ENCODE assay signal across 9 mouse cellular contexts in the genomic region with DNA sequence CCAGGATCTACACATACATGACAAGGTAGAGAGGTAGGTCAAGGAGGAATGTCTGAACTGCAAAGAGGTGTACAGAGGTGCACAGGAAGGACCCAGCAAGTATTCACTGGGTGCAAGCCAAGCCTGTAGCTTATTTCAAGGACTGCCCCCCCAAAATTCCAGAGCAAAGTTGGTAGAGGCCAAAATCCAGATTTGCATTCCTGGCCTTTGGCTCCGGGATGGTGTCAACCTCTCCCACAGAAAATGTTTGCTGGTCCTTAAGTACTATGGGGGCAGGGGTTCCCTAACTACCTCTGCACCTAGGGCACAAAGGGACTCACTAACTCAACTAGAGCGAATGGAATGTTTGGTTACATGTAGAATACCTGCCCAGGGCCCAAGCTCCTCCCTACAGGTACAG. TPM values are rescaled to one million over a fixed set of nuclear protein-coding genes. Genes with fewer than 3 reads are reported as not detected.
DNase-seq lines count a peak whose midpoint lies in the region; ATAC-seq lines count a peak whose summit lies in the region.
"Had no signal": no experiment of that assay in that cellular context is flagged by ENCODE, and none has a peak within 500 bp of the region (broad histone marks: within the 10 kb centered on the region; RNA-seq: fewer than 3 reads in every experiment).

No protein-coding gene starts in this region.

- peaks cover 17% of the 10 kb centered on the region for H3K36me3 ChIP-seq in kidney, embryonic 14.5 days (ENCODE audit: control insufficient read depth, insufficient read depth, low read length)
- peaks cover 8% of the 10 kb centered on the region; the same call in 1 of the 2 replicates for H3K36me3 ChIP-seq in forebrain, embryonic 11.5 days (ENCODE audit: control insufficient read depth, insufficient read depth, low read length)
- peaks cover 16% of the 10 kb centered on the region for H3K36me3 ChIP-seq in limb, embryonic 15.5 days
- H3K36me3 ChIP-seq in neural tube, embryonic 12.5 days: peaks cover 16% of the 10 kb centered on the region

- no peaks in the 10 kb centered on the region for H3K27me3 ChIP-seq in kidney, embryonic 14.5 days (ENCODE audit: control insufficient read depth, insufficient read depth, low read length)
- no peaks in the 10 kb centered on the region for H3K27me3 ChIP-seq in forebrain, embryonic 11.5 days (ENCODE audit: control insufficient read depth, insufficient read depth, low read length)
- H3K27me3 ChIP-seq in limb, embryonic 15.5 days: no peaks in the 10 kb centered on the region
- H3K27me3 ChIP-seq in neural tube, embryonic 12.5 days (replicated peaks): no peaks in the 10 kb centered on the region
- H3K27me3 ChIP-seq: Patski had no signal

- DNase-seq in kidney, postnatal 25 days: no peak
- no peak for DNase-seq in forebrain, embryonic 11.5 days (ENCODE audit: low spot score)
- no peak for DNase-seq in frontal cortex, adult 2 months (ENCODE audit: extremely low spot score in 1 of 2, low spot score in 1 of 2)
- DNase-seq in embryo, embryonic 10.5 days (ENCODE audit: low spot score): no peak
- DNase-seq in urinary bladder, adult 18-20 months (ENCODE audit: low spot score in 2 of 2): no peak

- peak overlapping the region; percentile 76 for H3K4me3 ChIP-seq in kidney, embryonic 14.5 days (ENCODE audit: low read length)
- H3K4me3 ChIP-seq in forebrain, embryonic 11.5 days (ENCODE audit: low read depth, low read length): peak overlapping the region; percentile 84
- H3K4me3 ChIP-seq in limb, embryonic 15.5 days: peak overlapping the region; percentile 78
- H3K4me3 ChIP-seq in neural tube, embryonic 12.5 days: peak overlapping the region; percentile 84

- ATAC-seq in kidney, embryonic 14.5 days (ENCODE audit: low FRiP score, low TSS enrichment): no peak
- ATAC-seq in forebrain, embryonic 11.5 days (replicated peaks; ENCODE audit: low FRiP score): no peak
- no peak for ATAC-seq in limb, embryonic 15.5 days (ENCODE audit: insufficient number of reproducible peaks, low FRiP score, low TSS enrichment, low read depth)
- ATAC-seq in neural tube, embryonic 12.5 days (ENCODE audit: low FRiP score, low read depth): no peak
- ATAC-seq: Patski had no signal

- 68% methylated on average over 2 of the region's 2 CpGs for WGBS in kidney, embryonic 14.5 days
- 75% methylated on average over 2 of the region's 2 CpGs for WGBS in forebrain, embryonic 11.5 days
- 64% methylated on average over 2 of the region's 2 CpGs for WGBS in limb, embryonic 15.5 days
- WGBS in neural tube, embryonic 12.5 days: 64% methylated on average over 2 of the region's 2 CpGs

- H3K9ac ChIP-seq in kidney, embryonic 14.5 days (ENCODE audit: low read depth, low read length): peak overlapping the region; percentile 88; the same call in 1 of the 2 replicates
- H3K9ac ChIP-seq in forebrain, embryonic 11.5 days (ENCODE audit: low read length): peak overlapping the region; percentile 73
- H3K9ac ChIP-seq in limb, embryonic 15.5 days: no peak overlapping the region; the same call in 1 of the 2 replicates
- H3K9ac ChIP-seq in neural tube, embryonic 12.5 days: peak overlapping the region; percentile 77; the same call in 1 of the 2 replicates

- peak overlapping the region; percentile 77; the same call in 1 of the 2 replicates for H3K27ac ChIP-seq in kidney, embryonic 14.5 days (ENCODE audit: low read depth, low read length)
- H3K27ac ChIP-seq in forebrain, embryonic 11.5 days (ENCODE audit: low read depth, low read length): peak overlapping the region; percentile 84
- peak overlapping the region; percentile 85 for H3K27ac ChIP-seq in limb, embryonic 15.5 days
- H3K27ac ChIP-seq in neural tube, embryonic 12.5 days: peak overlapping the region; percentile 51; the same call in 1 of the 2 replicates

- H3K9me3 ChIP-seq in kidney, embryonic 14.5 days (ENCODE audit: control insufficient read depth, low read length): no peaks in the 10 kb centered on the region
- H3K9me3 ChIP-seq in forebrain, embryonic 11.5 days (ENCODE audit: control insufficient read depth, low read length): no peaks in the 10 kb centered on the region
- H3K9me3 ChIP-seq in limb, embryonic 15.5 days: no peaks in the 10 kb centered on the region
- no peaks in the 10 kb centered on the region for H3K9me3 ChIP-seq in neural tube, embryonic 12.5 days

- H3K4me1 ChIP-seq in kidney, embryonic 14.5 days (ENCODE audit: control insufficient read depth, insufficient read depth, low read length): peaks cover 40% of the 10 kb centered on the region
- peaks cover 18% of the 10 kb centered on the region for H3K4me1 ChIP-seq in forebrain, embryonic 11.5 days (replicated peaks; ENCODE audit: control insufficient read depth, insufficient read depth, low read length)
- H3K4me1 ChIP-seq in limb, embryonic 15.5 days: peaks cover 69% of the 10 kb centered on the region
- peaks cover 46% of the 10 kb centered on the region for H3K4me1 ChIP-seq in neural tube, embryonic 12.5 days

- H3K4me2 ChIP-seq in kidney, embryonic 14.5 days (replicated peaks; ENCODE audit: low read depth, low read length): peak overlapping the region; percentile 55
- H3K4me2 ChIP-seq in forebrain, embryonic 11.5 days (ENCODE audit: low read depth, low read length, severe bottlenecking): peak overlapping the region; percentile 64
- peak overlapping the region; percentile 80 for H3K4me2 ChIP-seq in limb, embryonic 15.5 days
- H3K4me2 ChIP-seq in neural tube, embryonic 12.5 days (replicated peaks): peak overlapping the region; percentile 96

RNA-seq across cellular contexts. Expression of a gene that starts 1.9 kb away (rescaled TPM):
- 10.0 and 11.3 TPM in 2 replicates for polyA plus RNA-seq in kidney, embryonic 14.5 days (2014; fragmentation: Nextera tagmentation; extraction: Ambion mirVana)
- 17.6 and 18.6 TPM in 2 replicates for polyA plus RNA-seq in forebrain, embryonic 11.5 days (2014; fragmentation: Nextera tagmentation; extraction: Ambion mirVana)
- polyA plus RNA-seq in limb, embryonic 15.5 days (2015; fragmentation: Nextera tagmentation; extraction: Ambion mirVana): 18.3 and 23.1 TPM in 2 replicates
- 29.9 and 30.8 TPM in 2 replicates for polyA plus RNA-seq in neural tube, embryonic 12.5 days (2016; fragmentation: Nextera tagmentation; extraction: Ambion mirVana)
- polyA plus RNA-seq in frontal cortex, adult 2 months (2012; rRNA removed): 10.9 and 11.7 TPM in 2 replicates

RNA-seq across cellular contexts. Expression of a gene that starts 9.1 kb away (rescaled TPM):
- 2.4 and 2.5 TPM in 2 replicates for polyA plus RNA-seq in kidney, embryonic 14.5 days (2014; fragmentation: Nextera tagmentation; extraction: Ambion mirVana)
- polyA plus RNA-seq in forebrain, embryonic 11.5 days (2014; fragmentation: Nextera tagmentation; extraction: Ambion mirVana): 5.5 and 7.6 TPM in 2 replicates
- 3.7 and 4.0 TPM in 2 replicates for polyA plus RNA-seq in limb, embryonic 15.5 days (2015; fragmentation: Nextera tagmentation; extraction: Ambion mirVana)
- polyA plus RNA-seq in neural tube, embryonic 12.5 days (2016; fragmentation: Nextera tagmentation; extraction: Ambion mirVana): 15.6 and 18.2 TPM in 2 replicates
- polyA plus RNA-seq in frontal cortex, adult 2 months (2012; rRNA removed): 122 and 145 TPM in 2 replicates

RNA-seq across cellular contexts. Expression of a gene that starts 16.2 kb away (rescaled TPM):
- not detected in 2 replicates for polyA plus RNA-seq in kidney, embryonic 14.5 days (2014; fragmentation: Nextera tagmentation; extraction: Ambion mirVana)
- 0.41 and 0.77 TPM in 2 replicates for polyA plus RNA-seq in forebrain, embryonic 11.5 days (2014; fragmentation: Nextera tagmentation; extraction: Ambion mirVana)
- polyA plus RNA-seq in limb, embryonic 15.5 days (2015; fragmentation: Nextera tagmentation; extraction: Ambion mirVana): 0.19 and 0.37 TPM in 2 replicates
- 0.47 and 1.0 TPM in 2 replicates for polyA plus RNA-seq in neural tube, embryonic 12.5 days (2016; fragmentation: Nextera tagmentation; extraction: Ambion mirVana)
- polyA plus RNA-seq in frontal cortex, adult 2 months (2012; rRNA removed): 0.08 TPM in 1 of 2 replicates, not detected in the other
- polyA plus RNA-seq: Patski had no signal

RNA-seq across cellular contexts. Expression of a gene that starts 20.9 kb away (rescaled TPM):
- 0.54 and 0.89 TPM in 2 replicates for polyA plus RNA-seq in kidney, embryonic 14.5 days (2014; fragmentation: Nextera tagmentation; extraction: Ambion mirVana)
- polyA plus RNA-seq in forebrain, embryonic 11.5 days (2014; fragmentation: Nextera tagmentation; extraction: Ambion mirVana): 2.3 and 4.5 TPM in 2 replicates
- 0.67 and 0.71 TPM in 2 replicates for polyA plus RNA-seq in limb, embryonic 15.5 days (2015; fragmentation: Nextera tagmentation; extraction: Ambion mirVana)
- polyA plus RNA-seq in neural tube, embryonic 12.5 days (2016; fragmentation: Nextera tagmentation; extraction: Ambion mirVana): 2.2 and 3.2 TPM in 2 replicates
- polyA plus RNA-seq in frontal cortex, adult 2 months (2012; rRNA removed): 0.76 and 0.84 TPM in 2 replicates

RNA-seq across cellular contexts. Expression of a gene that starts 35.7 kb away (rescaled TPM):
- polyA plus RNA-seq in kidney, embryonic 14.5 days (2014; fragmentation: Nextera tagmentation; extraction: Ambion mirVana): 20.4 and 25.9 TPM in 2 replicates
- polyA plus RNA-seq in forebrain, embryonic 11.5 days (2014; fragmentation: Nextera tagmentation; extraction: Ambion mirVana): 10.0 and 10.6 TPM in 2 replicates
- 30.8 and 32.3 TPM in 2 replicates for polyA plus RNA-seq in limb, embryonic 15.5 days (2015; fragmentation: Nextera tagmentation; extraction: Ambion mirVana)
- 16.5 TPM in 2 replicates for polyA plus RNA-seq in neural tube, embryonic 12.5 days (2016; fragmentation: Nextera tagmentation; extraction: Ambion mirVana)
- 18.6 and 20.7 TPM in 2 replicates for polyA plus RNA-seq in frontal cortex, adult 2 months (2012; rRNA removed)
